In genomic region chr6:22833637-22834036, GRCm38 (mm10) we compare ENCODE assay signal across 10 mouse cellular contexts. TPM values are rescaled to one million over a fixed set of nuclear protein-coding genes. Genes with fewer than 3 reads are reported as not detected.
DNase-seq lines count a peak whose midpoint lies in the region; ATAC-seq and TF ChIP-seq lines count a peak whose summit lies in the region.
"Had no signal": no experiment of that assay in that cellular context is flagged by ENCODE, and none has a peak within 500 bp of the region (broad histone marks: within the 10 kb centered on the region; RNA-seq: fewer than 3 reads in every experiment).

No protein-coding gene starts in this region.

- no peak overlapping the region for H3K4me3 ChIP-seq in forebrain, postnatal 0 days (ENCODE audit: low read depth, low read length)
- H3K4me3 ChIP-seq in limb, embryonic 10.5 days: no peak overlapping the region
- H3K4me3 ChIP-seq: liver, embryonic 12.5 days had no signal

- no peaks in the 10 kb centered on the region; the same call in 1 of the 2 replicates for H3K9me3 ChIP-seq in forebrain, postnatal 0 days (ENCODE audit: low read length)
- no peaks in the 10 kb centered on the region for H3K9me3 ChIP-seq in limb, embryonic 10.5 days (replicated peaks)
- H3K9me3 ChIP-seq: liver, embryonic 12.5 days had no signal

- no peaks in the 10 kb centered on the region for H3K27me3 ChIP-seq in forebrain, postnatal 0 days (ENCODE audit: insufficient read depth, low read length)
- H3K27me3 ChIP-seq in limb, embryonic 10.5 days (ENCODE audit: low read depth, poor library complexity, severe bottlenecking): no peaks in the 10 kb centered on the region
- H3K27me3 ChIP-seq: liver, embryonic 12.5 days had no signal

- DNase-seq in cerebellum, postnatal 14 days: peak; percentile 10 to 17
- DNase-seq in cerebellum, adult 8-10 months: no peak
- peak; percentile 74 for DNase-seq in forebrain, postnatal 0 days
- DNase-seq in left cerebral cortex, adult 9 months (ENCODE audit: low spot score in 2 of 2): peak; percentile 10 to 24
- DNase-seq in retina, postnatal 1 day: peak; percentile 83
- no peak for DNase-seq in testis, postnatal 14 days (ENCODE audit: low spot score)
- no peak for DNase-seq in limb, embryonic 10.5 days (ENCODE audit: low spot score)
- no peak for DNase-seq in gastrocnemius, postnatal 25 days
- DNase-seq: kidney, adult 11 months had no signal

- H3K4me2 ChIP-seq in forebrain, postnatal 0 days (ENCODE audit: low read depth): peak overlapping the region; percentile 38; the same call in 1 of the 2 replicates
- H3K4me2 ChIP-seq: liver, embryonic 12.5 days had no signal

- TF ChIP-seq CTCF in forebrain, postnatal 0 days (IDR thresholded peaks at IDR 0.05; ENCODE audit: low read depth): no peak

- no peaks in the 10 kb centered on the region for H3K36me3 ChIP-seq in forebrain, postnatal 0 days (ENCODE audit: insufficient read depth)
- H3K36me3 ChIP-seq in limb, embryonic 10.5 days: no peaks in the 10 kb centered on the region
- H3K36me3 ChIP-seq: liver, embryonic 12.5 days had no signal

- H3K27ac ChIP-seq in forebrain, postnatal 0 days (ENCODE audit: low read depth, low read length): peak overlapping the region; percentile 83
- H3K27ac ChIP-seq in limb, embryonic 10.5 days: no peak overlapping the region
- H3K27ac ChIP-seq: liver, embryonic 12.5 days had no signal

- WGBS in forebrain, postnatal 0 days: 4% methylated on average over 7 of the region's 7 CpGs
- 71% methylated on average over 7 of the region's 7 CpGs for WGBS in limb, embryonic 10.5 days

- peak; percentile 73 for ATAC-seq in forebrain, postnatal 0 days
- ATAC-seq: liver, embryonic 12.5 days had no signal

- no peak overlapping the region for H3K9ac ChIP-seq in forebrain, postnatal 0 days
- H3K9ac ChIP-seq: liver, embryonic 12.5 days had no signal

- H3K4me1 ChIP-seq in forebrain, postnatal 0 days (ENCODE audit: insufficient read depth): peaks cover 11% of the 10 kb centered on the region
- H3K4me1 ChIP-seq in limb, embryonic 10.5 days: no peaks in the 10 kb centered on the region
- H3K4me1 ChIP-seq: liver, embryonic 12.5 days had no signal

RNA-seq across cellular contexts. Expression of gene Ptprz1, which starts 41.7 kb away (rescaled TPM):
- total RNA-seq in forebrain, postnatal 0 days (2014; rRNA removed): 169 and 237 TPM in 2 replicates
- polyA plus RNA-seq in forebrain, postnatal 0 days (2015; fragmentation: Nextera tagmentation; extraction: Ambion mirVana): 78.2 and 115 TPM in 2 replicates
- polyA plus RNA-seq in limb, embryonic 10.5 days (2016; fragmentation: Nextera tagmentation; extraction: Ambion mirVana): 1.3 TPM in 2 replicates
- under 1 TPM; 0.27 to 0.36 TPM for total RNA-seq in gastrocnemius, postnatal 25 days (2021)

Comparison
In these comparisons a context has a peak if more than half of its experiments do, and no peak if none do; other contexts are left out.
1. DNase-seq: peak in cerebellum, postnatal 14 days (2 of 2), forebrain, postnatal 0 days (single experiment), left cerebral cortex, adult 9 months (2 of 2) and retina, postnatal 1 day (single experiment); none in cerebellum, adult 8-10 months (single experiment), testis, postnatal 14 days (single experiment), limb, embryonic 10.5 days (single experiment) and gastrocnemius, postnatal 25 days (single experiment).
2. RNA of gene Ptprz1, which starts 41.7 kb away (total RNA-seq): 169 to 237 TPM in forebrain, postnatal 0 days; 0.27 to 0.36 TPM in gastrocnemius, postnatal 25 days; every median in the first group is over 100 times any median in the second.